Mouse (Mus musculus) thymus, adult 2 months (tissue): Measurements from ENCODE around the gene Aco2.

Experiments
- CTCF ChIP-seq: fragments of 200-500 bp; IDR thresholded peaks from 2 replicates; pipeline ENCODE4 v1.5.1; 2012; ENCODE audit warnings: mild to moderate bottlenecking, control low read depth, low read length, moderate library complexity, borderline replicate concordance; ENCODE audit not compliant: control insufficient read depth, poor library complexity, insufficient read depth; ENCODE audit errors: extremely low read depth
- POLR2A ChIP-seq: fragments of 200-500 bp; IDR thresholded peaks from 2 replicates; pipeline ENCODE4 v1.6.1; 2012; ENCODE audit warnings: mild to moderate bottlenecking, low read length, control low read depth, moderate library complexity; ENCODE audit not compliant: control insufficient read depth, poor library complexity, insufficient read depth; ENCODE audit errors: extremely low read depth

DNA sequence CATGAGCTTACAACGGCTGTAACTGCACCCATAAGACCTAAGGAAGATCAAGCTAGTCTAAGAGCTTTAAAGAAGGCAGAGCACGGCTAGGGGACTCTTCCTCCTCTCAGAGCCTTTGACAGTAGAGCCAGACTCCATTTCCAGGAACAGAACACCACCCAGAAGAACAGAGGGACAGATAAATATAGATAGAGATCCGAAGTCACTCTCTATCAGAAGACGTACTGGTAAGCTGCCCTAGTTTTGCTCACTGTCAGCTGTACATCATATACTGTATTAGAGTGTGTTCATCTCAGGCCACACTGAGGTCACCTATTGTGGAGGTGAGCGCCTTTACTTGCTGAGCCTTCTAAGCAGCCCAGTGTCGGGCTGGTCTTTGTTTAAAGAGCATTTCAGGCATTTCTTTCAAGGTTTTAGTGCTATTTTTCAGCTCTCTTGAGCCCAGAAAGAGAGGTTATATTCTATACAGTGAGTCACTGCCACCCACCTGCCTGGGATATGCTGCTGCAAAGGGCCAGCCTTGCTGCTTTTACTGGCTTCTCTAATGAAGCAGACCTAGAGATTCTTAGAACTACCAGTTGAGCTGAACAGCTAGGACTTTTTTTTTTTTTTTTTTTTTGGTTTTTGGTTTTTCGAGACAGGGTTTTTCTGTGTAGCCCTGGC is 19.2 kb downstream of the Aco2 start:
- TF ChIP-seq POLR2A, result no peak
- TF ChIP-seq CTCF, result no peak
